Mouse (Mus musculus) lung, embryonic 14.5 days (tissue): ENCODE measurements around the gene Kcnc4. TPM values are rescaled to one million over a fixed set of nuclear protein-coding genes. Genes with fewer than 3 reads are reported as not detected.

ENCODE experiments used
- ATAC-seq: fragments of 200-750 bp; cut with Nextera tagmentation; 2 replicates; pipeline ENCODE4 v1.8.0; 2017; ENCODE audit warnings: mild to moderate bottlenecking, moderate TSS enrichment, moderate library complexity; ENCODE audit not compliant: insufficient read depth
- DNase-seq: peaks from one replicate; pipeline ENCODE4 v3.0.0-alpha.2; 2015
- H3K27ac ChIP-seq: fragments of 300-500 bp; sonication (generic); 2 replicates; pipeline ENCODE4 v1.5.1; 2014; ENCODE audit warnings: low read depth, mild to moderate bottlenecking, moderate library complexity
- H3K27me3 ChIP-seq: fragments of 300-500 bp; sonication (generic); 2 replicates; pipeline ENCODE4 v1.6.1; 2014; ENCODE audit warnings: low read length, control low read depth; ENCODE audit not compliant: insufficient read depth
- H3K36me3 ChIP-seq: fragments of 300-500 bp; sonication (generic); 2 replicates; pipeline ENCODE4 v1.6.1; 2014; ENCODE audit warnings: control low read depth; ENCODE audit not compliant: insufficient read depth
- H3K4me1 ChIP-seq: fragments of 300-500 bp; sonication (generic); 2 replicates; pipeline ENCODE4 v1.6.1; 2014; ENCODE audit warnings: antibody characterized with exemption, control low read depth; ENCODE audit not compliant: insufficient read depth
- H3K4me2 ChIP-seq: fragments of 300-500 bp; sonication (generic); 2 replicates; pipeline ENCODE4 v1.6.1; 2014; ENCODE audit warnings: mild to moderate bottlenecking
- H3K4me3 ChIP-seq: fragments of 300-500 bp; sonication (generic); 2 replicates; pipeline ENCODE4 v1.5.1; 2014; ENCODE audit warnings: low read depth, low read length
- H3K9ac ChIP-seq: fragments of 300-500 bp; sonication (generic); 2 replicates; pipeline ENCODE4 v1.6.1; 2014
- H3K9me3 ChIP-seq: fragments of 300-500 bp; sonication (generic); 2 replicates; pipeline ENCODE4 v1.6.1; 2016; ENCODE audit warnings: low read depth, low read length, control low read depth
- CTCF ChIP-seq: IDR thresholded peaks from 2 replicates; pipeline ENCODE4 v1.5.1; 2016; ENCODE audit warnings: antibody characterized with exemption, low read depth
- WGBS: fragments of 180-500 bp; shearing (Covaris S2); extraction: QIAGEN DNeasy Blood & Tissue Kit; methylation state at CpG from one replicate; pipeline ENCODE4 v1.1.7; 2014; 5-methylcytosine and 5-hydroxymethylcytosine counted together
- polyA plus RNA-seq: library from polyadenylated mRNA; unstranded; fragments of >200 nt; fragmentation: Nextera tagmentation; extraction: Ambion mirVana; gene quantifications from 2 replicates; pipeline ENCODE4 v1.2.1, GENCODE M21; 2014

The Kcnc4 gene
- polyA plus RNA-seq, 1 experiment from 2014 or later: 0.07 TPM

GRCm38 (mm10) chr3:107480660-107481059, 21.3 kb upstream of the Kcnc4 start:
- peak; percentile 67 for DNase-seq
- Histone ChIP-seq H3K27me3 (no peaks in the 10 kb centered on the region), H3K4me3 (no peak overlapping the region), H3K9me3 (no peaks in the 10 kb centered on the region), H3K27ac (no peak overlapping the region), H3K9ac (no peak overlapping the region), H3K36me3 (no peaks in the 10 kb centered on the region), H3K4me2 (no peak overlapping the region), H3K4me1 (no peaks in the 10 kb centered on the region)
- TF ChIP-seq CTCF: no peak
- WGBS: 40% methylated on average over 3 of the region's 3 CpGs
- no peak; the same call in 1 of the 2 replicates for ATAC-seq

DNA sequence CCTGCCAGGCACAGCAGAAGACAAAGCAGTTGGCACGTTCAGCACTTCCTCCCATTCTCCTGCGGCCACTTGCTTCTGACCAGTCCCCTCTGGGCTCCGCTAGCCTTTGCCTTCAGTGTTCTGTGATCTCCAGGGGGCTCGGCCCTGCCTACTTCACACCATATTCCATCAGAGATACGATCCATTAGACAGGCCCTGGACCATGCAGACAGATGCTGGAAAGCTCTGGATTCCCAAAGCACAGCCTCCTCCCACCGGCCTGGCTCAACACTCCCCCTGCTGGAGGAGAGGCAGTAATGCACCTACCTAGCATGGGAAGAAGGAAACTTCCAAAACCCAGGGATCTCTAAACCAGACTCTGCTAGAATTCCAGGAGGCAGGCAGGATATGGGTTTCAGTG, 12.8 kb upstream of the Kcnc4 start:
- Histone ChIP-seq H3K27me3 (no peaks in the 10 kb centered on the region; the same call in 1 of the 2 replicates), H3K9ac (no peak overlapping the region), H3K4me2 (no peak overlapping the region), H3K4me1 (no peaks in the 10 kb centered on the region), H3K9me3 (no peaks in the 10 kb centered on the region), H3K27ac (no peak overlapping the region), H3K36me3 (no peaks in the 10 kb centered on the region), H3K4me3 (no peak overlapping the region)
- TF ChIP-seq CTCF: peak; percentile 99
- DNase-seq (peak; percentile 80), ATAC-seq (peak; percentile 59)
- 32% methylated on average over 6 of the region's 6 CpGs for WGBS

DNA sequence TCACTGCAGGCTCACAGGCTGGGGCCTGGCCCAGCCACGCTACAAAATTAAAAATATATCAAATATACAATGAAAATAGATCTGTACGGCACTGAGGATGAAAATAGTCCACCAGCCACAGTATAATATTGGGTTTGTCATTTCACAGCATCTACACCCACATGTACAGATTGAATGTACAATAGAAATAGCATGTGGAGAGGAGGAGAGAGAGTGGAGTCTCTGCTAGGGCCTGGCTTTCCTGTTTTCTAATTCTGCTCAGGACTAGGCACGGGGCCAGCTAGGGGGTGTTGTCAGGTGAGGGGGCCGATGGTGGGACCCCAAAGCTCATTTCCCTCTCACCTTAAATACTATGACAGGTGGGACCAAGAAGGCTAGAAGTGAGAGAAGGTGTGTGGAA, 9.7 kb upstream of the Kcnc4 start:
- DNase-seq (no peak), ATAC-seq (no peak)
- TF ChIP-seq CTCF: no peak
- Histone ChIP-seq H3K36me3 (no peaks in the 10 kb centered on the region), H3K27ac (no peak overlapping the region), H3K4me3 (no peak overlapping the region), H3K9ac (no peak overlapping the region), H3K27me3 (peaks cover 11% of the 10 kb centered on the region), H3K4me1 (no peaks in the 10 kb centered on the region), H3K9me3 (no peaks in the 10 kb centered on the region), H3K4me2 (no peak overlapping the region)
- 72% methylated on average over 4 of the region's 4 CpGs for WGBS

GRCm38 (mm10) chr3:107468106-107468505, 8.8 kb upstream of the Kcnc4 start:
- Histone ChIP-seq H3K9ac (no peak overlapping the region), H3K27ac (no peak overlapping the region), H3K36me3 (no peaks in the 10 kb centered on the region), H3K4me3 (no peak overlapping the region), H3K9me3 (no peaks in the 10 kb centered on the region), H3K27me3 (peaks cover 19% of the 10 kb centered on the region), H3K4me2 (no peak overlapping the region), H3K4me1 (no peaks in the 10 kb centered on the region)
- no peak for ATAC-seq
- 86% methylated on average over 11 of the region's 11 CpGs for WGBS
- DNase-seq: no peak
- no peak for TF ChIP-seq CTCF

GRCm38 (mm10) chr3:107466577-107466976, 7.2 kb upstream of the Kcnc4 start:
- no peak overlapping the region for H3K9ac ChIP-seq
- ATAC-seq: peak; percentile 60
- WGBS: 7% methylated on average over 6 of the region's 6 CpGs
- no peaks in the 10 kb centered on the region for H3K4me1 ChIP-seq
- DNase-seq: peak; percentile 89
- H3K9me3 ChIP-seq: no peaks in the 10 kb centered on the region
- no peak overlapping the region for H3K4me2 ChIP-seq
- H3K27ac ChIP-seq: no peak overlapping the region
- peaks cover 32% of the 10 kb centered on the region for H3K27me3 ChIP-seq
- no peak overlapping the region for H3K4me3 ChIP-seq
- no peaks in the 10 kb centered on the region for H3K36me3 ChIP-seq
- TF ChIP-seq CTCF: peak; percentile 94

GRCm38 (mm10) chr3:107462160-107462559, 2.8 kb upstream of the Kcnc4 start:
- Histone ChIP-seq H3K4me2 (no peak overlapping the region), H3K36me3 (no peaks in the 10 kb centered on the region), H3K9me3 (no peaks in the 10 kb centered on the region), H3K9ac (no peak overlapping the region), H3K4me1 (no peaks in the 10 kb centered on the region), H3K27me3 (peaks cover 76% of the 10 kb centered on the region), H3K27ac (no peak overlapping the region), H3K4me3 (no peak overlapping the region)
- DNase-seq (peak; percentile 89), ATAC-seq (peak; percentile 40; the same call in 1 of the 2 replicates)
- peak; percentile 97 for TF ChIP-seq CTCF
- WGBS: 14% methylated on average over 5 of the region's 5 CpGs

- peak; percentile 45 for ATAC-seq
- H3K4me1 ChIP-seq: no peaks in the 10 kb centered on the region
- H3K9ac ChIP-seq: no peak overlapping the region
- peaks cover 96% of the 10 kb centered on the region for H3K27me3 ChIP-seq
- peak overlapping the region; percentile 83 for H3K4me2 ChIP-seq
- H3K36me3 ChIP-seq: no peaks in the 10 kb centered on the region
- TF ChIP-seq CTCF: no peak
- no peaks in the 10 kb centered on the region for H3K9me3 ChIP-seq
- no peak overlapping the region for H3K27ac ChIP-seq
- under 1% methylated on average over 54 of the region's 69 CpGs for WGBS
- peak overlapping the region; percentile 46 for H3K4me3 ChIP-seq
- peak; percentile 23 for DNase-seq
Measured at GRCm38 (mm10) chr3:107459773-107460431, 550 bp upstream of the Kcnc4 start.
